Mouse (Mus musculus): ENCODE data around the gene Mapk14. TPM values are rescaled to one million over a fixed set of nuclear protein-coding genes. Genes with fewer than 3 reads are reported as not detected.

The Mapk14 gene
- polyA plus RNA-seq, 1 experiment from 2014 or later: 25.2 TPM

DNA sequence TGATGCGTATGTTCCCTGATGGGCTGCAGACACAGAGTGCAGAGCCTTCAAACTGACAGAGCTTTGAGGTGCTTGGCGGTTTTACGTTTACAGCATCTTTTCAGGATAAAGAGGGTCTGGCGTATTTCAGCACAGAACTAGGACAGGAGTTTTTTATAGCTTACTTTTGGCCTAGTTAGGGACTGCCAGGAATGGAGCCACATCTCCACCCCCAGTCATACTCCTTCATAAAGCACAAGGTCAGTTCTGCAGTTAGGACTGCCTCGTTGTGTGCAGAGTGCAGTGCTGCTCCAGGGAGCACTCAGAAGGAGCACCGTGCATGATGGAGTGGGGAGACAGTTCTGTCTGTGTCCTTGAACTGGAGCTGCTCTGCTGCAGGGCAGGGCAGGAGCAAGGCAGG, 54.6 kb downstream of the Mapk14 start:
- Histone ChIP-seq H3K9me3 (replicated peaks) (no peaks in the 10 kb centered on the region), H3K27me3 (replicated peaks) (no peaks in the 10 kb centered on the region), H3K4me3 (replicated peaks) (no peak overlapping the region), H3K9ac (replicated peaks) (no peak overlapping the region), H3K27ac (replicated peaks) (no peak overlapping the region), H3K4me2 (no peak overlapping the region), H3K36me3 (peaks cover 78% of the 10 kb centered on the region), H3K4me1 (no peaks in the 10 kb centered on the region)
- WGBS: 90% methylated on average over 6 of the region's 6 CpGs
- no peak for ATAC-seq (ENCODE audit: low FRiP score)

DNA sequence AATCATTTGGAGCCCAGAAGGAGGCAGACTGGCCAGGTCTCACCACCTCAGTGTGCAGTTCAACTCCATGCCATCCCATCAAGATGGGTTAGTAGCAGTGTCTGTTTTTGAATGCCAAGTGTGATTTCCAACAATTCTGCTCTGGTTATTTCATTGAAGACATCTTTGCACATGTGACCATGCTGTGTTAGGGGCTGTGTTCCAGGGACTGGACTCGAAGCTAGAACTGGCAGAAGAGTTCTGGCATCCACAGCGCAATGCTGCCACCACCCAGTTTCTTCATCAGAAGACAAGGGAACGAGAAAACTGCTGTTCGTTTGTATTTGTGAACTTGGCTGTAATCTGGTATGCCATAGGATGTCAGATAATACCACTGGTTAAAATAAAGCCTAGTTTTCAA, 56.9 kb downstream of the Mapk14 start:
- H3K36me3 ChIP-seq: peaks cover 57% of the 10 kb centered on the region

DNA sequence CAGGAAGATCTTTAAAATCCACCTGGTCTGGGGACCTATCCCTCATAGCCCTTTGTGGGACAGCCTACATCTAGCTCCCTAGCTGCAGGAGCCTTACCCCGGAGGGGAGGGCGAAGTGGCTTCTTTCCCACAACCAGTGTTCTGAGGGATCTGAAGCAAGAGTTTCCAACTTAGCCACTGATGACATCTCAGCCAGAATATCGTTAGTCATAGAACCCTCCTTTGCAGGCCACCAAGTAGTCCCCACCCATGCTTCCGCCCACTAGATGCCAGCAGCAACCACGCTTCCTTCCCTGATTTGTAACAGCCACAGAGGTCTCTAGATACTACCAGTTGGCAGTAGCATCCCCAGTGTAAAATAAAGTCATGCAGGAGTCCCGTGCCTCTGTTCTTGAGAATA, 59.5 kb downstream of the Mapk14 start:
- Histone ChIP-seq H3K4me2 (no peak overlapping the region), H3K4me1 (no peaks in the 10 kb centered on the region), H3K4me3 (replicated peaks) (no peak overlapping the region), H3K9ac (replicated peaks) (no peak overlapping the region), H3K27ac (replicated peaks) (no peak overlapping the region), H3K9me3 (replicated peaks) (no peaks in the 10 kb centered on the region), H3K27me3 (replicated peaks) (no peaks in the 10 kb centered on the region), H3K36me3 (peaks cover 33% of the 10 kb centered on the region)
- WGBS: 86% methylated on average over 6 of the region's 6 CpGs
- no peak for ATAC-seq (ENCODE audit: low FRiP score)

More for the DNA sequence above, 56.9 kb downstream of the Mapk14 start:
- Histone ChIP-seq H3K9ac (replicated peaks) (no peak overlapping the region), H3K27me3 (replicated peaks) (no peaks in the 10 kb centered on the region), H3K4me3 (replicated peaks) (no peak overlapping the region), H3K27ac (replicated peaks) (no peak overlapping the region), H3K9me3 (replicated peaks) (no peaks in the 10 kb centered on the region), H3K4me2 (no peak overlapping the region), H3K4me1 (no peaks in the 10 kb centered on the region)
- no peak for ATAC-seq (ENCODE audit: low FRiP score)
- 95% methylated on average over 4 of the region's 4 CpGs for WGBS

DNA sequence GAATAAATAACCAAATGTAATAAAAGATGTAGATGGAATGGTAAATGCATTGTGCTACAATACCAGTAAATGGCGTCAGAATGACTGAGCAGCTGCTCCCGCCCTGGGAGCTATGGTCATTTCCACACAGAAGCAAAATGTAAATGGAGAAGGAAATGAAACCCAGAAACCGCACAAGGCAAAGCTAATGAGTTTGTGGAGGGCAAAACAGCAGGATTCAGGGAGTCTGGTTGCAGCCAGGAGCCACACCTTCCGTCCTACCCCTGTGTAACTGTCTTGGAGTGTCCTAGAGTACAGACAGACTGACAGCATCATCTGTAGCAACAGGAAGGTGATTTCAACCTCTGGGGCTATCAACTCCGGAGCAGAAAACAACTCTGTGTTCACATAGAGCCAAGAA, 65.3 kb downstream of the Mapk14 start:
- Histone ChIP-seq H3K4me3 (replicated peaks) (no peak overlapping the region), H3K27me3 (replicated peaks) (no peaks in the 10 kb centered on the region)
- 63% methylated on average over 5 of the region's 5 CpGs for WGBS

DNA sequence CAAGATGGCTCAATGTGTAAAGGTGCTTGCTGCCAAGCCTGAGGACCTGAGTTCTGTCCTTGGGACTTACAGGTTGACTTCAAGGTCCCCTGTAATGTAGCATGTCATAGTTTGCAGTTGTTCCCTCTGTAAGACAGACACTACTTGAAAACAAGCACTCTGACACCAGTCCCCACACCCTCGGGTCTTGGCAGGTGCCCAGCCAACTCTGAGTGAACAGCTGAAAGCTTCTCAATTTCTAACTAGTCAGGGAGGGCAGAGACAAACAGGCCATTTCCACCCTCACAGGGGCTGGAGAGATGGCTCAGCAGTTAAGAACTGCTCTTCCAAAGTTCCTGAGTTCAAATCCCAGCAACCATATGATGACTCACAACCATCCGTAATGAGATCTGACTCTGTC, 66.3 kb downstream of the Mapk14 start:
- H3K4me3 ChIP-seq (replicated peaks): no peak overlapping the region
- no peaks in the 10 kb centered on the region for H3K36me3 ChIP-seq
- ATAC-seq (ENCODE audit: low FRiP score): no peak
- no peak overlapping the region for H3K9ac ChIP-seq (replicated peaks)
- H3K9me3 ChIP-seq (replicated peaks): no peaks in the 10 kb centered on the region
- no peaks in the 10 kb centered on the region for H3K27me3 ChIP-seq (replicated peaks)
- H3K4me1 ChIP-seq: no peaks in the 10 kb centered on the region
- no peak overlapping the region for H3K27ac ChIP-seq (replicated peaks)
- WGBS: 78% methylated on average over 2 of the region's 2 CpGs
- no peak overlapping the region for H3K4me2 ChIP-seq

More for the DNA sequence above, 65.3 kb downstream of the Mapk14 start:
- Histone ChIP-seq H3K36me3 (no peaks in the 10 kb centered on the region), H3K27ac (replicated peaks) (no peak overlapping the region), H3K4me2 (no peak overlapping the region), H3K4me1 (no peaks in the 10 kb centered on the region), H3K9ac (replicated peaks) (no peak overlapping the region), H3K9me3 (replicated peaks) (no peaks in the 10 kb centered on the region)
- no peak for ATAC-seq (ENCODE audit: low FRiP score)

GRCm38 (mm10) chr17:28760736-28761312, 69.7 kb downstream of the Mapk14 start:
- no peak overlapping the region for H3K4me2 ChIP-seq
- no peak overlapping the region for H3K9ac ChIP-seq (replicated peaks)
- no peaks in the 10 kb centered on the region for H3K9me3 ChIP-seq (replicated peaks)
- no peak overlapping the region for H3K4me3 ChIP-seq (replicated peaks)
- H3K4me1 ChIP-seq: no peaks in the 10 kb centered on the region
- no peaks in the 10 kb centered on the region for H3K27me3 ChIP-seq (replicated peaks)
- H3K27ac ChIP-seq (replicated peaks): no peak overlapping the region
- WGBS: 80% methylated on average over 8 of the region's 8 CpGs
- no peaks in the 10 kb centered on the region for H3K36me3 ChIP-seq
- ATAC-seq (ENCODE audit: low FRiP score): no peak

DNA sequence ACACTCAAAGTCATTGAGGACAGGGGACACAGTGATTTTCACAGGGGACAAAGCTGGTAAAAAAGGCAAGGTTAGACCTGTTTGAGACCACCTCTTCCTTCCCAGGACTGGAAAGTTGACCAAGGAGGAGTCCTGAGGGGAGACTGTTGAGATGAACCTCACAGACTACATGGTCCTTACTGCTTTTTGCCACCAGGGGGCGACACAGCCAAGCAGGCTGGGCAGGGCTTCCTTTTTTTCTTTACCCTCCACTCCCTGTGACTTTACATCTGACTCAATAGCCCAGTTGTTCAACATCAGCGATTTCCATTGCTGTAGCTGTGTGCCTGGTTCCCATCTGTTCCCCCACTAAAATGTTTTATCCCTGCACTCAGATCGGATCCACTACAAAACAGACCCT, 70.7 kb downstream of the Mapk14 start:
- Histone ChIP-seq H3K27me3 (replicated peaks) (0 out of 2 replicates have a peak, but pooled peaks cover 4% of the 10 kb centered on the region), H3K27ac (replicated peaks) (no peak overlapping the region), H3K4me2 (no peak overlapping the region), H3K9me3 (replicated peaks) (no peaks in the 10 kb centered on the region), H3K4me1 (no peaks in the 10 kb centered on the region), H3K36me3 (no peaks in the 10 kb centered on the region), H3K4me3 (replicated peaks) (no peak overlapping the region), H3K9ac (replicated peaks) (no peak overlapping the region)
- no peak for ATAC-seq (ENCODE audit: low FRiP score)
- 10% methylated on average over 3 of the region's 3 CpGs for WGBS

DNA sequence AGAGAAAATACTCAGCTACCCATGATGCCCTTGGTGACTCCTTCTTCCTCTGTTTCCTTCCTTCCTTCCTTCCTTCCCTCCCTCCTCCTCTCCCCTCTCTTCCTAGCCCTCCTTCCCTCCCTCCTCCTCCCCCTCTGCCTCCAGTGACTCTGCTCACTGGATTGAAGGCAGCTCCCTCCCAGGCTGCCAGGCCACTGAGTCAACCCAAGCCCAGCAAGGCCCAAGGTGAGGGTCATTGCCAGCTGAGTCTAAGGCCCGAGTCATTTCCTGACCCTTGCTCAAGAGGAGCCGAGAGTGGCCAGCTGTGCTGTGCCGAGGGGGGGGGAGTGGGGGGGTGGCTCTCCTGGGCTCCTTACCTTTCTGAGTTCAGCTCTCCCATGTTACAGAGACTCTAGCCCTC, 75.1 kb downstream of the Mapk14 start:
- no peaks in the 10 kb centered on the region for H3K36me3 ChIP-seq
- no peak overlapping the region for H3K27ac ChIP-seq (replicated peaks)
- H3K9me3 ChIP-seq (replicated peaks): no peaks in the 10 kb centered on the region
- WGBS: 68% methylated on average over 3 of the region's 3 CpGs
- no peak overlapping the region for H3K9ac ChIP-seq (replicated peaks)
- peaks cover 18% of the 10 kb centered on the region for H3K4me1 ChIP-seq
- no peak for ATAC-seq (ENCODE audit: low FRiP score)
- no peak overlapping the region for H3K4me2 ChIP-seq
- H3K27me3 ChIP-seq (replicated peaks): peaks cover 39% of the 10 kb centered on the region
- H3K4me3 ChIP-seq (replicated peaks): no peak overlapping the region

DNA sequence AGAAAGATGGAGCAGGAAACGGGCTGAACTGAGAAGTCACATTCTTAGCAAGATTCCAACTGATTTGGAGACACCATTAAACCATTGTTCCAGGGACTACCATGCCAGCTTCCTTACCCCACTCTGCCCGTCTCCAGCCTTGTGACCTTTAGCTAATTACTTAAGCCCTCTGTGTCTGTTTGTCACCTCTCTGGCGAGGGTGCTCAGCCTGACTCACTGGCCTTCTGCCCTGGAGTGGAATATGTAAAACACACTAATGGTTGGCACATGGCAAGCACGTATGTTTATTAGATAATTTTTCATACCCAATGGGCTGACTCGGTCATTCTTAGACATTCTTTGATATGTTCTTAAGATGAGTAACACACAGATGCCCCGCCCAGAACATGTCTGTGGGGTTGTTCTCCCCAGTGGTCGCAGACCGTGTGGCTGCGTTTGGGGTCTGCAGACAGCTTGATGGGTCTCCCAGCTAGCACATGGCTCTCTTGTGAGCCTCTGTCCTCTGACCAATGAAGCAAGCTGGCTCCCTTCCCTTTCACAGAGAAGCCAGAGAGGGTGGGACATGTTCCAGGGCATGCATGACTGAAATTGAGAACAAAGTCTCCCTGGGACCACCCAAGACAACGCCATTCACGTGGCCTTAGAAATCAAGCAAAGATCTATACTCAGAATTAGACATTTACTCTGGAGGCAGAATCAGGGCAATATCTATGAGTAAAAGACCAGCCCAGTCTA, 75.8 kb downstream of the Mapk14 start:
- WGBS: 77% methylated on average over 11 of the region's 11 CpGs
- Histone ChIP-seq H3K4me3 (replicated peaks) (no peak overlapping the region), H3K27me3 (replicated peaks) (peaks cover 42% of the 10 kb centered on the region), H3K4me1 (peaks cover 18% of the 10 kb centered on the region), H3K4me2 (no peak overlapping the region), H3K27ac (replicated peaks) (no peak overlapping the region), H3K36me3 (no peaks in the 10 kb centered on the region), H3K9me3 (replicated peaks) (no peaks in the 10 kb centered on the region), H3K9ac (replicated peaks) (no peak overlapping the region)
- ATAC-seq (ENCODE audit: low FRiP score): no peak

- H3K27me3 ChIP-seq (replicated peaks): peaks cover 44% of the 10 kb centered on the region
- H3K9me3 ChIP-seq (replicated peaks): no peaks in the 10 kb centered on the region
- ATAC-seq (ENCODE audit: low FRiP score): no peak
- H3K4me2 ChIP-seq: peak within 1 kb of the TSS; percentile 73
- H3K9ac ChIP-seq (replicated peaks): peak within 1 kb of the TSS; percentile 29; the same call in 1 of the 2 replicates
- peaks cover 18% of the 10 kb centered on the region for H3K4me1 ChIP-seq
- 1% methylated on average over 37 of the region's 58 CpGs for WGBS
- no peak within 1 kb of the TSS for H3K27ac ChIP-seq (replicated peaks)
- H3K4me3 ChIP-seq (replicated peaks): peak within 1 kb of the TSS; percentile 36
- no peaks in the 10 kb centered on the region for H3K36me3 ChIP-seq
Measured at GRCm38 (mm10) chr17:28769121-28769874, 78.2 kb downstream of the Mapk14 start, which contains the start of gene Mapk13. Gene Mapk13, plus strand, starts transcription at chr17:28769297.

- 6% methylated on average over 24 of the region's 24 CpGs for WGBS
- Histone ChIP-seq H3K9me3 (replicated peaks) (no peaks in the 10 kb centered on the region), H3K4me1 (peaks cover 18% of the 10 kb centered on the region), H3K27ac (replicated peaks) (no peak overlapping the region), H3K9ac (replicated peaks) (peak overlapping the region; percentile 29; the same call in 1 of the 2 replicates), H3K27me3 (replicated peaks) (peaks cover 44% of the 10 kb centered on the region), H3K4me3 (replicated peaks) (peak overlapping the region; percentile 36), H3K4me2 (peak overlapping the region; percentile 73), H3K36me3 (no peaks in the 10 kb centered on the region)
- ATAC-seq (ENCODE audit: low FRiP score): no peak
Measured at GRCm38 (mm10) chr17:28769875-28770421, 78.8 kb downstream of the Mapk14 start.

All from neural tube, embryonic 15.5 days (tissue).